Mouse (Mus musculus) liver, embryonic 14.5 days (tissue): ENCODE data around the gene Gm13083.
"Not testable (repeated sequence)": the region's sequence is repeated elsewhere in the genome, so short reads cannot be mapped to it uniquely, and the experiment has no call there.

Experiments used
- CTCF ChIP-seq: IDR thresholded peaks from 2 replicates; pipeline ENCODE4 v1.5.1; 2016; ENCODE audit warnings: antibody characterized with exemption, low read depth, control low read depth
- EP300 ChIP-seq: IDR thresholded peaks from 2 replicates; pipeline ENCODE4 v1.6.1; 2016; ENCODE audit warnings: antibody characterized with exemption, low read depth

GRCm38 (mm10) chr4:143657146-143657545, 42.3 kb downstream of the Gm13083 start, which contains the start of gene Gm13088:
- TF ChIP-seq CTCF, EP300: not testable (repeated sequence)
